Mouse (Mus musculus): ENCODE measurements around the gene Olfr1274-ps. TPM values are rescaled to one million over a fixed set of nuclear protein-coding genes. Genes with fewer than 3 reads are reported as not detected.
"Not testable (repeated sequence)": the region's sequence is repeated elsewhere in the genome, so short reads cannot be mapped to it uniquely, and the experiment has no call there.

Gene Olfr1274-ps
- polyA plus RNA-seq (2017; shearing (Covaris generic)) = not detected

GRCm38 (mm10) chr2:90398633-90399107 lies at the start of gene Olfr1274-ps:
Olfr1274-ps (plus strand) TSS chr2:90398683.
- not testable (repeated sequence) for ATAC-seq

GRCm38 (mm10) chr2:90351047-90351446 lies 47.4 kb upstream of the Olfr1274-ps start:
- ATAC-seq = not testable (repeated sequence)

- not testable (repeated sequence) for ATAC-seq
Observed at GRCm38 (mm10) chr2:90351540-90351939, 46.9 kb upstream of the Olfr1274-ps start.

GRCm38 (mm10) chr2:90359229-90359628 lies 39.3 kb upstream of the Olfr1274-ps start:
- ATAC-seq = not testable (repeated sequence)

DNA sequence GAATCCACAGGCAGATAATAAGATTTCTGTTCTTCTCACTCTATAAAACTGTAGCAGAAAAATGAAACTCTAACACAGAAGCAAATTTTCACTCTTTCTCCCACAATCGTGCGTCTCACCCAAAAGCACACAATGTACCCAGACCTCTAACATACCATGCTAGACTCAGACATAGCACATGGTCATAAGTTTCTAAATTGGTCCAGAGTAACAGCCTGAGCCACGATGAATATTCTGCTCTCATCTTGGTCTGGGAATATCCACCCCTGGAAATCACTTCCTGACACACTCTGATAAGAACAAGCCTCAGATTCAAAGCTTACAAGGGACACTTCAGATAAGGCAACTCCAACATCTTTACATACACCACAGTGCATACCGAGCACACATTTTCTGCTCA lies 38.3 kb upstream of the Olfr1274-ps start:
- ATAC-seq = not testable (repeated sequence)

GRCm38 (mm10) chr2:90414110-90414821 lies 15.8 kb downstream of the Olfr1274-ps start:
- ATAC-seq = not testable (repeated sequence)

DNA sequence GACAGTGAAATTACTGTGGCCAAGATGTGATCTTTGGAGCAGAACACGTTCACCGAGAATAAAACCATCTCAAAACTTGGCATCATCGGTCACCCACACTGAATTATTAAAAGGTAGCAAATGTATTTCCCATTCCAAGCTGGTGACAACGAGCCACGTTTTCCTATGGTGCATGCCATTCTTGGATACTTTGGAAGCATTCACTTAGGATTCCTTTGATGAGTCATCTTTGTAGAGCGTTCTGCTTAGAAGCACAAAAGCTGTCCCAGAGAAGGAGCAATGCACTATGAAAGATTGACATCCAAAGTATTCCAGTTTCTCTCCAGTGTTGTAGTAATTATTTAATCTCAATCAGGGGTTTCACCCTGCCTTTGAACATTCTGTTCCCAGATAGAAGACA lies 23.8 kb downstream of the Olfr1274-ps start:
- not testable (repeated sequence) for ATAC-seq

DNA sequence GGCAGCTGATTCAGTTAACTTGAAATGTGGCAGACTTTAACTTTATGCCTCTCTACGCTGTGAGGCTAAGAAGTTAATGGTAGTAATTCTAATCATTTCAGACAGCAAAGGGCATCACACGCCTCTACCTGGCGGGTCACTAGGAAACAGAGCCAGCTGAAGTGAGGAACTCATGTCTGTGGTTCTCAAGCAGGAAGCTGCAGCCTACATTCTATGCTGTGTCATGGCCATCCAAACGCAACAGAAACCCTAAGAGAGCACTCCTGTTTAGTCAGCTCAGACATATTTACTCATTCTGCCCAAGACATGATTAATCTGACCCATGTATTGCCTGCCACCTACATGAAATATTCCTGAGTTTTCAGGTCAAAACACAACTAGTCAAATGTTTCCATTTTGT lies 26.5 kb downstream of the Olfr1274-ps start:
- not testable (repeated sequence) for ATAC-seq

GRCm38 (mm10) chr2:90428988-90429717 lies 30.7 kb downstream of the Olfr1274-ps start:
- not testable (repeated sequence) for ATAC-seq

DNA sequence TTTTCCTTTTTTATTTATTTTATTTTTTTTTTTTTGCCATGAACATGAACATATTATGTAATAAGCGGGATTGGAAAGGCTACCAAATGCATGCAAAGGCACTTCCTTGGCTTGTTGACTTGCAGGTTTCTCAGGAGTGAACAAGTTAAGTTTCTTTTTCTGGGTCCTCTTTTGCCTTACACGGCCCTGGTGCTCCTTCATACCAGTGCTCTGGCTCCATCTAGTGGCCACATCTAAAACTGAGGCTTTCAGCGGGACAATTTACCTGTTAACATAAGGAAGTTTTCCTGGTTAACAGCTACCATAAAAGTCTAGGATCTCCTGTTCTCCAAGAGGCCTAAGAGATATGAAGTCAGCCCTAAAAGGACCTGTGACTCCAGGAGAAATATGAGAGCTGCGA lies 31.3 kb downstream of the Olfr1274-ps start:
- not testable (repeated sequence) for ATAC-seq

- ATAC-seq = not testable (repeated sequence)
Observed at GRCm38 (mm10) chr2:90437453-90437852, 39.0 kb downstream of the Olfr1274-ps start.

DNA sequence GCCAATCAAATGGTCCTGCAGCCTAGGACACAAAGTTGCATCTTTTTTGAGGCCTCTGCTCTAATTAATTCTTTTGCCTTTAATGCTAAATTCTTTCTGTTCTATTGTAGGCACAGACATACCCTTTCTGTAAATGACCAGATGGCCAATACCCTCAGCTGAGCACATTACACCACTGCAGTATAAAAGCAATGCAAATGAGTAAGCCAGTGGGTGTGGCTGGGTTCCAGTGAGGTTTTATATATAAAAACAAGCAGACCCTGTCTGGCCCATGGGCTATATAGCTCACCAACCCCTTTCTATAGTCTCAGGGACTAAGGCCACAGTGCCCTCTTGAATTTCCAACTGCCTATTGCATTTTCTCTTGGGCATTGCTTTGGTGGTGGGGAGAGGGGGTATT lies 41.7 kb downstream of the Olfr1274-ps start:
- ATAC-seq = not testable (repeated sequence)

GRCm38 (mm10) chr2:90441811-90442210 lies 43.3 kb downstream of the Olfr1274-ps start:
- ATAC-seq = not testable (repeated sequence)

DNA sequence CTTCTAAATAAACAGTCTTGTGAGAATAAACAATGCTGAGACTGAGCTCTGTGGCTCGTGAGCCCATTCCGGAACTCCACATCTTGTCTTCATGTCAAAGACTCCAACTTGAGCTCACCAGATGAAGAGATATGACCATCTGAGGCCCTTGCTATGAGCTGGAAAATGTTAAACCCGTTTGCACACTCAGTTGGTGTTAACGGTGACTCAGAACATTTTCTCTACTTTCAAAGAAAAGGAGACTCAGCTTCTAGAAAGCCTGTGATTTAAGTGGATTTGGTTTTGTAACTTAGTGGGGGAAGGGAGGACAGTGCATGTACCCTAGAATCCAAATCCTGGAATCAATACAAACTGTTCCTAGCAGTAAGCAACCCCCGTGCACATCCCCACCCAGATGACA lies 45.3 kb downstream of the Olfr1274-ps start:
- no peak for ATAC-seq

- ATAC-seq = no peak
Observed at GRCm38 (mm10) chr2:90448967-90449740, 50.7 kb downstream of the Olfr1274-ps start.

GRCm38 (mm10) chr2:90452380-90452779 lies 53.9 kb downstream of the Olfr1274-ps start:
- no peak for ATAC-seq

Other genes starting within 250 kb of the Olfr1274-ps start
- not detected for gene Olfr1270, start 245.6 kb upstream of the Olfr1274-ps start, polyA plus RNA-seq (2017; shearing (Covaris generic))
- not detected for gene Olfr1506, start 174.2 kb upstream of the Olfr1274-ps start, polyA plus RNA-seq (2017; shearing (Covaris generic))
- not detected for gene Olfr142, start 141.1 kb upstream of the Olfr1274-ps start, polyA plus RNA-seq (2017; shearing (Covaris generic))
- under 1 TPM in 1 of 2 experiments, not detected in 1; 0.20 TPM for gene Olfr1271, start 127.7 kb upstream of the Olfr1274-ps start, polyA plus RNA-seq (2017; shearing (Covaris generic))
- not detected for gene Olfr1272, start 105.8 kb upstream of the Olfr1274-ps start, polyA plus RNA-seq (2017; shearing (Covaris generic))
- gene Gm13769, start 76.5 kb upstream of the Olfr1274-ps start, polyA plus RNA-seq (2017; shearing (Covaris generic)) = not detected
- 1 to 10 TPM; 5.2 to 7.0 TPM for gene Ptprj, start 182.0 kb downstream of the Olfr1274-ps start, polyA plus RNA-seq (2017; shearing (Covaris generic))

Measured in CD4-positive, CD25-positive, alpha-beta regulatory T cell, adult 4 months (primary cell).